Mouse (Mus musculus): Measurements from ENCODE around the gene Psmb8.

GRCm38 (mm10) chr17:34249878-34250277 is 52.4 kb downstream of the Psmb8 start:
- TF ChIP-seq POLR2A (IDR thresholded peaks at IDR 0.05; ENCODE audit: insufficient read depth, low read depth, low read length), result no peak
- no peak for TF ChIP-seq EP300 (IDR thresholded peaks at IDR 0.05; ENCODE audit: insufficient read depth, low read depth, low read length)

All from heart, adult 2 months (tissue).